Mouse (Mus musculus) neural tube, embryonic 10.5 days (tissue): Measurements from ENCODE around the gene Palm.
"Not testable (repeated sequence)": the region's sequence is repeated elsewhere in the genome, so short reads cannot be mapped to it uniquely, and the experiment has no call there.

Experiments used
- DNase-seq: peaks from one replicate; pipeline ENCODE4 v3.0.0-alpha.2; 2017; ENCODE audit warnings: low spot score; ENCODE audit errors: extremely low spot score

Gene Palm

GRCm38 (mm10) chr10:79793051-79793737, at the start of gene Palm:
TSS of gene Palm (plus strand) at chr10:79793572.
- DNase-seq: peak; percentile 84

- DNase-seq: no peak
These were observed 49.6 kb upstream of the Palm start for GRCm38 (mm10) chr10:79743650-79744365.

DNA sequence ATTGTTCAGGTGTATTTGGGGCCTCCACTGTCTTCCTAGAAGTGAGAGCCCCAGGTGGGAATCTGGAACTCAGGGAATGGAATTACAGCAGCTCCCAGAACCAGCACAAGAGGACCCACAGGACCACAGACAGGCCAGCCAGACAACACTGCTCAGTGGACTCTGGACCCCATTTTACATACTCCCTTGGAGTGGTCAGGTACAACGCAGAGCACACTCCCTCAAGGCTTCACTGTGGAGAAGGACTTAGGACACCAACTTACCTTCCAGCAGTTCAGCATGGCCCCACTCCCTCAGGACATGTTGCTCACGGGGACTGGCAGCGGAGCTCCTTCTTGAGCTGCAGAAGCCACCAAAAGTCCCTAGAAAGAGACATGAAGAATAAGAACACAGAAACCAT, 48.0 kb upstream of the Palm start:
- no peak for DNase-seq

DNA sequence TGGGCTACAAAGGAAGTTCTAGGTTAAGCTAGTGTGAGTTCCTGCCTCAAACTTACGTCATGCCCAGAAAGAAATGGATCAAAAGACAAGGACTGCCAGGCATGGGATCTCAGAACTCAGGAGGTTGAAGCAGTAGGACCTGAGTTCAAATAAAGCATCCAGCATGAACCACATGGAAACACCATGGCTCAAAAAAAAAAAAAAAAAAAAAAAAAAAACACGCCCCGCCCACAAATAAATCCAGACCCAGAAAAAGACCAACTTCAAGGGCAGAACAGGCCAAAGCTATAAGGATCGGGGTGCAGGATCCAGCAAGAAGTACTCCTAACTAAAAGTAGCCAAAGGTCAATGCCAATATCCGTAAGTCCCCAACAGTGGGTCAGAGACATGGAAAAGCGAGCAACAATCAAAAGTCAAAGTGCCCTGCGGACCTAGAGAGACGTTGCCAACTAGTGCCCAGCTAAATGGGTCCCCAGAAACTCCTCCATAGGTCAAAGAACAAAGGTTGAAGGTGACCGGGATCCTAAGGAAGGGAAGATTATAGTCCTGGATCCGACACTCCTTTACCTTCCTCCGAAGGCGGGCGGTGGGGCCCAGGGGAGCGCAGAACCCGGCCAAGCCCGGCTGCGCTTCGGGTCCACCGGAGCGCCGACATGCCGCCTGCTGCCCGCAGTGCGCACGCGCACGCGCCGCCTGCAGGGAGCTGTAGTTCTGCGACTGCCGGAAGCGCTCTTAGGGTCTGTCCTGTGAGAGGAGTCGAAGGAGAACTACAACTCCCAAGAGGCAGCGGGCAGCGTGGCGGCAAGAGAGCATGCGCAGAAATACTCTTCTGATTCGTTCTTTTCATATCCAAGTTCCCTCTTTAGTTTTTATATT, 47.2 kb upstream of the Palm start, which contains the start of gene Polrmt:
TSS of gene Polrmt (minus strand) at position 684 of the 876 bp plus-strand sequence.
- DNase-seq: peak; percentile 94

DNA sequence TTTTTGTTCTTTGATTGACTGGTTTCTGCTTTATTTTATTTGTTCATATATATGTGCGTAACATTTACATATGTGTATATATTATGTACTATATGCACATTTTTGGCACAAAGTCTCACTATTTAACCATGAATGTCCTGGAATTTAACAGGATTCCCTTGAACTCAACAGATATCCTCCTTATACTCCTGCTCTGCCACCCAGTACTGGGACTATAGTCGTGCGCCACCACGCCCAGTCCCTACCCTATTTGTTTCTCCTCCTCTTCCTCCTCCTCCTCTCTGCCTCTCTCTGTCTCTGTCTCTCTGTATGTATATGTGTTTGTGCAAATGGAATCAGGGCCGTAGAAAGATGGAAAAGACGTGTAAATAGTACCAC, 46.6 kb upstream of the Palm start:
- no peak for DNase-seq

DNA sequence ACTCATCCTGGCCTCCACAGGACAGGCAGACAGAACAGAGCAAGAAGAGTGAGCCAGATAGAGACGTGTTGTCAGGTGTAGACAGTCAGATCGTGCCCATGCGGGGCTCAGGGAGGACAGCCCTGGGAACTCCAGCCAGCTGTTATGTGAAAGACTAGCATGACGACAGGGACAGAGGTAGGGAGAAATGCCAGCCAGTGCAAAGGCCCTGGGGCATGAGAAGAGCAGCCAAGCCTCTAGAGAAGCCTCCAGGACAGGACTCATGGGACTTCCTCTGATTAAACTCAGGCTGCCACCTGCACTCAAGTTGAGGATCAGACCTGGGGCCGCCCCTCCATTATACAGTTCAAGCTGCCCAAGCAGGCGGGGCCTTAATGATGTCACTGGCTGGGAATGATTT, 44.9 kb upstream of the Palm start:
- no peak for DNase-seq

- peak; percentile 71 for DNase-seq
These were observed 38.4 kb upstream of the Palm start, which contains the start of gene Fgf22 for GRCm38 (mm10) chr10:79754856-79755516. TSS of gene Fgf22 (plus strand) at chr10:79755076.

DNA sequence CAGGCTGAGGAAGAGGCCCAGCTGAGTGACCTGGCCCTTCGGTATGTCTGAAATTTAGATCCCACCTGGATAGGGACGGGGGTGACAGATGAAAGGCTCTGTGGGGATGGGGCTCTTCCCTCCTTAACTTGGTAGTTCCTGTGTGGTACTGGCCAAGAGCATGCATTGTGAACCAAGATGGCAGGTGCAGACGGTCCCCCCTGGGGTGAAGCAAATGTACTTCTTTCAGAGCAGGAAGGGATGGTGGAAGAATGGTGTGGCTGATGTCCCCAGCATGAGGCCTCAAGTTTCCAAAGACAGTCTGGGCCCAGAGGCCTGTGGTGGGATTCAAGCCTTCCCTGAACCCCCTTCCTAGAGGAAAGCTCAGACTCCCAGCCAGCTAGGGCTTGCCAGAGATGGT, 37.5 kb upstream of the Palm start:
- DNase-seq: no peak

- DNase-seq: no peak
These were observed 36.7 kb upstream of the Palm start for GRCm38 (mm10) chr10:79756660-79757059.

GRCm38 (mm10) chr10:79759675-79760074, 33.7 kb upstream of the Palm start:
- DNase-seq: not testable (repeated sequence)

GRCm38 (mm10) chr10:79760603-79761143, 32.7 kb upstream of the Palm start:
- DNase-seq: no peak

DNA sequence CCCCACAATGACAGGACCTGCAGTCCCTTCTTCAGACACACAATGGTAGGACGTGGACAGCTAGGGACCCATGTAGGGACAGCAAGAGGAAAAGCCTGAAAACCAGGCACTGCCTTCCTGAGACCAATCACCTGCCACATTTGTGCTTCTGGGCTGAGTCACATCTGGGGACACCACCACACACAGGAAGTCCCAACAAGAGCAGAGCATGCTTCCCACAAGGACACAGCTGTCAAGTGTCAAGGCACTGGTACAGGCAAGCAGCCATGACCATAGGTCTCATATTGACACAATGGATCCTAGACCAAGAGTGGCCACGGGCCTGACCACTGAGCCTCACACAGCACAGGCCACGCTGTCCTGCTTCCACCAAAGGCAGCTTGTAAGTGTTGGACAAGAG, 30.5 kb upstream of the Palm start:
- no peak for DNase-seq

GRCm38 (mm10) chr10:79764234-79764633, 29.1 kb upstream of the Palm start:
- no peak for DNase-seq

GRCm38 (mm10) chr10:79765228-79765745, 28.1 kb upstream of the Palm start:
- DNase-seq: no peak

GRCm38 (mm10) chr10:79766001-79766507, 27.3 kb upstream of the Palm start:
- DNase-seq: peak; percentile 48

GRCm38 (mm10) chr10:79766508-79767325, 26.7 kb upstream of the Palm start, which contains the start of gene Rnf126:
TSS of gene Rnf126 (minus strand) at chr10:79766952.
- peak; percentile 100 for DNase-seq

- peak; percentile 91 for DNase-seq
These were observed 25.8 kb upstream of the Palm start for GRCm38 (mm10) chr10:79767372-79768244.

GRCm38 (mm10) chr10:79768400-79768799, 25.0 kb upstream of the Palm start:
- peak; percentile 86 for DNase-seq

DNA sequence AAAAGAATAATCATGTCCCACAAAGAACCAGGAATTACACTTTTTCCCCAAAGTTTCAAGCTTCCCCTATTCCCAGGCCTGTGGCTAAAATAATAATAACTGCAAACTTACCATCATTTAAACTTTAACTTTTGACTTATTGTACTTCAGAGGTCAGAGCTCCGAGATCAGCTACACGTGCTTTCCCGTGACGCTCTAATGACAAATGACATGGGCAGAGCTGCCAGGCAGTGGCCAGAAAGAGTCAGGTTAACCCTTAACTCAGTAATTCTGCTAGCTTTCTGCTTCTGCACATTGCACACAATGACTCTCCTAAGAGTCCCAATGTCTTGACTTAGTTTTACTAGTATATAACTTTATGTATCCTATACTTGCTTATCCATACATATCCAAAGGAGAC, 24.0 kb upstream of the Palm start:
- DNase-seq: no peak
